Mouse (Mus musculus): ENCODE data around the gene Agtrap.

DNA sequence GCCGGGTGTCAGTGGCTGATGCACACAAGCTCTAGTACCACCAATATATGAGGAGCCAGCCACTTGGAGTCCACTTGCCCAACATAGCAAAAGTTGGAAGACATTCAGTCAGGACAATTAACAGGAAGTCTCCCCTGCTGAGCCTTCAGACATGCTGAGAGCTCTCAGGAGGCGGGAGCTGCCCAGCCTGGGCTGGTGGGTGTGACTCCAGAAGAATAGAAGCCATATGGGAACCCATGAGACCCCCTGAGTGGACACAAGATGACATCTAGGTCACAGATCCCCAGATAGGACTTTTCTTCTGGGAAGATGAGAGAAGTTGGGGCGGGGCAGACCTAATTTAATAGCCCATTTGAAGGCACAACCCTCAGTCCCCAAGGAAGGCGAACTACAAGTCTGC is 1.3 kb upstream of the Agtrap start:
- TF ChIP-seq CTCF (IDR thresholded peaks at IDR 0.05; ENCODE audit: low read depth) (no peak), EP300 (IDR thresholded peaks at IDR 0.05; ENCODE audit: low read depth) (no peak)
